Mouse (Mus musculus): ENCODE data around the gene Rusc2. TPM values are rescaled to one million over a fixed set of nuclear protein-coding genes. Genes with fewer than 3 reads are reported as not detected.

Rusc2 gene
- polyA plus RNA-seq, 1 experiment: 30.0 TPM

- Histone ChIP-seq H3K4me3 (ENCODE audit: control insufficient read depth, low read depth, low read length) (no peak overlapping the region), H3K27me3 (ENCODE audit: control insufficient read depth, insufficient read depth, low read length) (no peaks in the 10 kb centered on the region), H3K4me1 (ENCODE audit: control insufficient read depth, insufficient read depth, low read length) (no peaks in the 10 kb centered on the region), H3K27ac (ENCODE audit: control insufficient read depth, insufficient read depth, low read depth, low read length) (no peak overlapping the region), H3K36me3 (ENCODE audit: control insufficient read depth, insufficient read depth, low read length) (no peaks in the 10 kb centered on the region; the same call in 1 of the 2 replicates)
- TF ChIP-seq POLR2A (IDR thresholded peaks at IDR 0.05; ENCODE audit: control insufficient read depth, low read depth, low read length) (no peak), CTCF (IDR thresholded peaks at IDR 0.05; ENCODE audit: control insufficient read depth, insufficient read depth, insufficient replicate concordance, low read depth, low read length) (no peak)
These were observed 9.6 kb upstream of the Rusc2 start for GRCm38 (mm10) chr4:43372155-43372554.

- no peaks in the 10 kb centered on the region for H3K36me3 ChIP-seq (ENCODE audit: control insufficient read depth, insufficient read depth, low read length)
- no peaks in the 10 kb centered on the region for H3K27me3 ChIP-seq (ENCODE audit: control insufficient read depth, insufficient read depth, low read length)
- TF ChIP-seq POLR2A (IDR thresholded peaks at IDR 0.05; ENCODE audit: control insufficient read depth, low read depth, low read length) (no peak), CTCF (IDR thresholded peaks at IDR 0.05; ENCODE audit: control insufficient read depth, insufficient read depth, insufficient replicate concordance, low read depth, low read length) (no peak)
- no peak overlapping the region for H3K27ac ChIP-seq (ENCODE audit: control insufficient read depth, insufficient read depth, low read depth, low read length)
- H3K4me1 ChIP-seq (ENCODE audit: control insufficient read depth, insufficient read depth, low read length): no peaks in the 10 kb centered on the region
- no peak overlapping the region for H3K4me3 ChIP-seq (ENCODE audit: control insufficient read depth, low read depth, low read length)
These were observed 7.5 kb upstream of the Rusc2 start for GRCm38 (mm10) chr4:43374266-43374665.

DNA sequence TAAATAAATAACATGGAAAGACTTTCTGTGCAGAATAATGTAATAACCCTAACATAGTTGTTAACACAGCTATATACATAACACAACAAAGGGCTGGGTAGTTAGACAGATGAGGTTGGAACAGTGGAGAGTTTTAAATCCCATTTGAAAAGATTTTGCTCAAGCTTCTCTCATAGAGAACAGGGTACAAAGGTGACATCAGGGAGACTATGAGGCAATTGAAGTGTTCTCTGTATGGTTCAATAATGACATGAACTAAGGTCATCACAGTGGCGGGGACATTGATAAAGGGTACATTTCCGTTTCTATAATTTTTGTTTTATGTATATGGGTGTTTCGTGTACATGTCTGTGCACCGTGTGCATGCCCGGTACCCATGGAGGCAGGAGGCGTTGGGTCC, 2.2 kb upstream of the Rusc2 start:
- no peak for TF ChIP-seq CTCF (IDR thresholded peaks at IDR 0.05; ENCODE audit: control insufficient read depth, insufficient read depth, insufficient replicate concordance, low read depth, low read length)
- TF ChIP-seq POLR2A (IDR thresholded peaks at IDR 0.05; ENCODE audit: control insufficient read depth, low read depth, low read length): no peak
- H3K27me3 ChIP-seq (ENCODE audit: control insufficient read depth, insufficient read depth, low read length): no peaks in the 10 kb centered on the region
- peaks cover 23% of the 10 kb centered on the region for H3K4me1 ChIP-seq (ENCODE audit: control insufficient read depth, insufficient read depth, low read length)
- no peak overlapping the region for H3K4me3 ChIP-seq (ENCODE audit: control insufficient read depth, low read depth, low read length)
- no peaks in the 10 kb centered on the region for H3K36me3 ChIP-seq (ENCODE audit: control insufficient read depth, insufficient read depth, low read length)
- H3K27ac ChIP-seq (ENCODE audit: control insufficient read depth, insufficient read depth, low read depth, low read length): no peak overlapping the region

DNA sequence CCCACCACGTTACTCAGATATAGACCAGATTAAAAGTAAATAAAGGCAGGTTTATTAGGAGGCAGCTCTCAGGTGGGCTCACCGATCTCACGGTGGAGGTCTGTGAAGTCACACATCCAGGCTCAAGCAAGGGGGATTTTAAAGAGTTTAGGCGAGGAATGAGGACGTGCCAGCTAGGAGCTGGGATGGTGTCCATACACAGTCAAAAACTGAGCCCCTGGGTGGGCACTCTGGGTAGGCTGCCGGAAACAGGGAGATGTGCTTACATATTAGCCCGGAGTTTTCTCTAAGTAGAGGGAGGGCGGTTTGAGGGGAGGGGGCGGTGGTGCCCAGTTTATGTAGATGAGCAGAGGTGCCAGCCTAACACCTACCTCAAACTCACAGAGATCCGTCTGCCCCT, 828 bp upstream of the Rusc2 start:
- Histone ChIP-seq H3K27me3 (ENCODE audit: control insufficient read depth, insufficient read depth, low read length) (no peaks in the 10 kb centered on the region), H3K4me3 (ENCODE audit: control insufficient read depth, low read depth, low read length) (peak overlapping the region; percentile 77; the same call in 1 of the 2 replicates), H3K27ac (ENCODE audit: control insufficient read depth, insufficient read depth, low read depth, low read length) (peak overlapping the region; percentile 29; the same call in 1 of the 2 replicates), H3K36me3 (ENCODE audit: control insufficient read depth, insufficient read depth, low read length) (no peaks in the 10 kb centered on the region), H3K4me1 (ENCODE audit: control insufficient read depth, insufficient read depth, low read length) (peaks cover 23% of the 10 kb centered on the region)
- TF ChIP-seq POLR2A (IDR thresholded peaks at IDR 0.05; ENCODE audit: control insufficient read depth, low read depth, low read length) (no peak), CTCF (IDR thresholded peaks at IDR 0.05; ENCODE audit: control insufficient read depth, insufficient read depth, insufficient replicate concordance, low read depth, low read length) (no peak)

DNA sequence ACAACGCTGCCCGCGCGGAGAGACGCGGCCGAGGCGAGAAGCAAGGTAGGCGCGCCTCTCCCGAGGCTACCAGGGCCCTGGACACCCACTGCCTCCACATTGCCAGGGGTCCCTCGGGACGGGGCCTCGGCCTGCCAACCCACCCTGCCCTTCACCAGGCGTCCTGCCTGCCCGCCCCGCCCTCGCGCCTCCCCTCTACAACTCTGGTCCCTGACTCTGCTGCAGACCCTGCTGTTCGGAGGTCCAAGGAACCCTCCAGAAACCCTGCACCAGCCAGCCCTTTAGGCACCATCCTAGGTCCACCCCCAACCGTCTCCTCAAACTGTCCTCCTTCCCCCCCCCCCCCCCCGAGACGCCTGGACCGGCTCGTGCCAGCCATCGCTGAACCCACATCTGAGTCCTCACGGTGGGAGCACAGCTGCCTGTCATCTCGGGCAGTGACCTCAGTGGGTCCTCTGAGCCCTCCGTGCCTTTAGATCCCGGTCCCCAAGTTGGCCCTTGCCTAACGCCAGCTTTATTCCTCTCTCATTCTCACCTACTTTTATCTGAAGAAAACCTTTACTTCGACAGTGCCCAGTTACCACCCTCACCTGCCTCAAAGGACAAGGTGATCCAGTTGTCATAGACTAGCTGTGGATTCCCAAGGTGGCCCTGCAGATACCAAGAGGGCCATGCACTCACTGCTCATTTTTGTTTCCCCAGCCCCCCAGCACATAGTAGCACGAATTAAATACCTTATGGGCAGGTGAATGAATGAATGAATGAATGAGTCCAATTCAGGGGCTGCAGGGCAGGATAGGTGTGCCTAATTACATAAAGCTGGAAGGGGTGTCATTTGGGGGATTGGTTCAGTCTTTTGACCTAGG, 609 bp downstream of the Rusc2 start:
- TF ChIP-seq POLR2A (IDR thresholded peaks at IDR 0.05; ENCODE audit: control insufficient read depth, low read depth, low read length) (no peak), CTCF (IDR thresholded peaks at IDR 0.05; ENCODE audit: control insufficient read depth, insufficient read depth, insufficient replicate concordance, low read depth, low read length) (no peak)
- Histone ChIP-seq H3K27ac (ENCODE audit: control insufficient read depth, insufficient read depth, low read depth, low read length) (peak overlapping the region; percentile 81), H3K27me3 (ENCODE audit: control insufficient read depth, insufficient read depth, low read length) (no peaks in the 10 kb centered on the region), H3K36me3 (ENCODE audit: control insufficient read depth, insufficient read depth, low read length) (no peaks in the 10 kb centered on the region), H3K4me1 (ENCODE audit: control insufficient read depth, insufficient read depth, low read length) (peaks cover 23% of the 10 kb centered on the region), H3K4me3 (ENCODE audit: control insufficient read depth, low read depth, low read length) (peak overlapping the region; percentile 77)

DNA sequence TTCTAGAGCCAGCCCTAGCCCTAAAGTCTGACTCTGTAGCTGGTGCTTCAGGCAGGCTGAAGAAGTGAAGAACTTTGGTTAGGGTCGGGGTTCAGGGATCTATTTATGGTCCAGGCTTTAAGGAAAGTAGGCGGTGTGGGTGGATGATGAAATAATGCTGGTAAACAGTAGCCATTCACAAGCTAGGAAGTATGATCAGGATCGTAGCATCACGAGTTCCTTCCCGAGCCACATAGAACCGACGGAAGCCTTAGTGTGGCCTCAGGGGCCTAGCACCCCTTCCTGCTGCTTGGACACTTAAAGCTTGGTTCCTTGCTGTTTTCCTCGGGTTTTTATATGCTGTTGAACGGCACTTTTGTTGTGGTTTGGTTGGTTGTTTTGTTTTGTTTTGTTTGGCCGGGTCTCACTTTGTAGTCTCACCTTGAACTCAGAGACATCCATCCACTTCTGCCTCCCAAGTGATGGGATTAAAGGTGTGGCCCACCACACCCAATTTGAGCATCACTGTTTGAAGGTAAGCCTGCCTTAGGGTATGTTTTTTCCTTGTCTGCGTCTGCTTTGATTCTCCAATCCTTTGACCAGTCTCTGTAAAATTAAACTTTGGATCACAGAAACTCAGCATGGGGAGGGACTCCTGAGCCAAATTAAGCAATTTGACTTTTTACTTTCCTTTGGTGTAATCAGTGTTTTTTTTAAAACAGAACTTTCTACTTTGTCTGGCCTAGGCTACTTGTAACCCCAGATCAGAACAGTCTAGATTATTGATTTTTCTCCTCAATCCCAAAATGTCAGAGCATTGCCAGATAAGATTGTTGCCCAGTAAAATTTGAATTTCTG, 1.7 kb downstream of the Rusc2 start:
- Histone ChIP-seq H3K36me3 (ENCODE audit: control insufficient read depth, insufficient read depth, low read length) (no peaks in the 10 kb centered on the region), H3K27me3 (ENCODE audit: control insufficient read depth, insufficient read depth, low read length) (no peaks in the 10 kb centered on the region), H3K4me1 (ENCODE audit: control insufficient read depth, insufficient read depth, low read length) (peaks cover 23% of the 10 kb centered on the region), H3K27ac (ENCODE audit: control insufficient read depth, insufficient read depth, low read depth, low read length) (peak overlapping the region; percentile 60), H3K4me3 (ENCODE audit: control insufficient read depth, low read depth, low read length) (peak overlapping the region; percentile 77)
- TF ChIP-seq CTCF (IDR thresholded peaks at IDR 0.05; ENCODE audit: control insufficient read depth, insufficient read depth, insufficient replicate concordance, low read depth, low read length) (no peak), POLR2A (IDR thresholded peaks at IDR 0.05; ENCODE audit: control insufficient read depth, low read depth, low read length) (no peak)

DNA sequence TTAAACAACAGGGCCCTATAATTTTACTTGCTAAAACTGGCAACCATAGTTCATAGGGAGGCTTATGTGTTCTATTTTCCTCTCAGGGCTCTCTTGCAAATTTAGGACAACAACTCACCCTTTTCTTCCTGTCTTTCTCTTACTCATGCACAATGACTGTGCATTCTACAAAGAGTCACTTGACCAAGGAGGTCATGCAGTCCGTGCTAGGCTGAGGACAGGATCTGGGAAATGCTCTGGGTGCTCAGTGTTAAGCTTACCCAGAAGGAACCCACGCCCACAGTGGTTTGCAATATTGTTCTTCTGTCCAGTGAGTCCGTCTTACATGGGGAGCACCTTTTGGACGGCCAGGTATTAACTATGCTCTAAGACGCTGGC, 2.3 kb downstream of the Rusc2 start:
- Histone ChIP-seq H3K4me3 (ENCODE audit: control insufficient read depth, low read depth, low read length) (no peak overlapping the region), H3K27me3 (ENCODE audit: control insufficient read depth, insufficient read depth, low read length) (no peaks in the 10 kb centered on the region), H3K27ac (ENCODE audit: control insufficient read depth, insufficient read depth, low read depth, low read length) (no peak overlapping the region), H3K36me3 (ENCODE audit: control insufficient read depth, insufficient read depth, low read length) (no peaks in the 10 kb centered on the region), H3K4me1 (ENCODE audit: control insufficient read depth, insufficient read depth, low read length) (peaks cover 23% of the 10 kb centered on the region)
- no peak for TF ChIP-seq CTCF (IDR thresholded peaks at IDR 0.05; ENCODE audit: control insufficient read depth, insufficient read depth, insufficient replicate concordance, low read depth, low read length)
- TF ChIP-seq POLR2A (IDR thresholded peaks at IDR 0.05; ENCODE audit: control insufficient read depth, low read depth, low read length): no peak
